Mouse (Mus musculus): ENCODE measurements around the gene Tmem132b. TPM values are rescaled to one million over a fixed set of nuclear protein-coding genes. Genes with fewer than 3 reads are reported as not detected.

The Tmem132b gene
- polyA plus RNA-seq, 1 experiment: 0.06 TPM

- no peaks in the 10 kb centered on the region for H3K4me1 ChIP-seq (ENCODE audit: control insufficient read depth, insufficient read depth, insufficient read length, low read length)
- H3K27me3 ChIP-seq (ENCODE audit: control insufficient read depth, insufficient read depth, low read length): no peaks in the 10 kb centered on the region
- no peak for TF ChIP-seq POLR2A (IDR thresholded peaks at IDR 0.05; ENCODE audit: low read depth, low read length)
- TF ChIP-seq CTCF (IDR thresholded peaks at IDR 0.05; ENCODE audit: extremely low read depth, insufficient read length, insufficient replicate concordance, low read depth, low read length): no peak
- peaks cover 60% of the 10 kb centered on the region for H3K36me3 ChIP-seq (ENCODE audit: control insufficient read depth, insufficient read depth, low read length)
- 87% methylated on average over 6 of the region's 6 CpGs for WGBS
- no peak overlapping the region for H3K4me3 ChIP-seq (ENCODE audit: low read depth, low read length)
- no peak overlapping the region for H3K27ac ChIP-seq (ENCODE audit: insufficient read depth, low read depth, low read length)
Measured at GRCm38 (mm10) chr5:125501505-125501904, 30.1 kb upstream of the Tmem132b start.

GRCm38 (mm10) chr5:125502186-125502585 is 29.4 kb upstream of the Tmem132b start:
- 59% methylated on average over 3 of the region's 3 CpGs for WGBS
- TF ChIP-seq POLR2A (IDR thresholded peaks at IDR 0.05; ENCODE audit: low read depth, low read length): no peak
- no peak for TF ChIP-seq CTCF (IDR thresholded peaks at IDR 0.05; ENCODE audit: extremely low read depth, insufficient read length, insufficient replicate concordance, low read depth, low read length)
- Histone ChIP-seq H3K27me3 (ENCODE audit: control insufficient read depth, insufficient read depth, low read length) (no peaks in the 10 kb centered on the region), H3K4me3 (ENCODE audit: low read depth, low read length) (no peak overlapping the region), H3K27ac (ENCODE audit: insufficient read depth, low read depth, low read length) (no peak overlapping the region), H3K36me3 (ENCODE audit: control insufficient read depth, insufficient read depth, low read length) (peaks cover 63% of the 10 kb centered on the region), H3K4me1 (ENCODE audit: control insufficient read depth, insufficient read depth, insufficient read length, low read length) (no peaks in the 10 kb centered on the region)

GRCm38 (mm10) chr5:125503628-125504027 is 27.9 kb upstream of the Tmem132b start:
- no peak for TF ChIP-seq POLR2A (IDR thresholded peaks at IDR 0.05; ENCODE audit: low read depth, low read length)
- no peak for TF ChIP-seq CTCF (IDR thresholded peaks at IDR 0.05; ENCODE audit: extremely low read depth, insufficient read length, insufficient replicate concordance, low read depth, low read length)
- H3K36me3 ChIP-seq (ENCODE audit: control insufficient read depth, insufficient read depth, low read length): peaks cover 66% of the 10 kb centered on the region
- H3K27ac ChIP-seq (ENCODE audit: insufficient read depth, low read depth, low read length): no peak overlapping the region
- WGBS: 88% methylated on average over 6 of the region's 6 CpGs
- no peak overlapping the region for H3K4me3 ChIP-seq (ENCODE audit: low read depth, low read length)
- H3K4me1 ChIP-seq (ENCODE audit: control insufficient read depth, insufficient read depth, insufficient read length, low read length): no peaks in the 10 kb centered on the region
- H3K27me3 ChIP-seq (ENCODE audit: control insufficient read depth, insufficient read depth, low read length): no peaks in the 10 kb centered on the region

GRCm38 (mm10) chr5:125504692-125505091 is 26.9 kb upstream of the Tmem132b start:
- 85% methylated on average over 11 of the region's 11 CpGs for WGBS
- TF ChIP-seq CTCF (IDR thresholded peaks at IDR 0.05; ENCODE audit: extremely low read depth, insufficient read length, insufficient replicate concordance, low read depth, low read length) (no peak), POLR2A (IDR thresholded peaks at IDR 0.05; ENCODE audit: low read depth, low read length) (no peak)
- H3K27me3 ChIP-seq (ENCODE audit: control insufficient read depth, insufficient read depth, low read length): no peaks in the 10 kb centered on the region
- no peaks in the 10 kb centered on the region for H3K4me1 ChIP-seq (ENCODE audit: control insufficient read depth, insufficient read depth, insufficient read length, low read length)
- H3K4me3 ChIP-seq (ENCODE audit: low read depth, low read length): no peak overlapping the region
- H3K36me3 ChIP-seq (ENCODE audit: control insufficient read depth, insufficient read depth, low read length): peaks cover 67% of the 10 kb centered on the region
- no peak overlapping the region for H3K27ac ChIP-seq (ENCODE audit: insufficient read depth, low read depth, low read length)

GRCm38 (mm10) chr5:125505968-125506367 is 25.6 kb upstream of the Tmem132b start:
- WGBS: 89% methylated on average over 15 of the region's 15 CpGs
- H3K4me3 ChIP-seq (ENCODE audit: low read depth, low read length): no peak overlapping the region
- H3K36me3 ChIP-seq (ENCODE audit: control insufficient read depth, insufficient read depth, low read length): peaks cover 64% of the 10 kb centered on the region
- H3K4me1 ChIP-seq (ENCODE audit: control insufficient read depth, insufficient read depth, insufficient read length, low read length): no peaks in the 10 kb centered on the region
- H3K27ac ChIP-seq (ENCODE audit: insufficient read depth, low read depth, low read length): no peak overlapping the region
- TF ChIP-seq POLR2A (IDR thresholded peaks at IDR 0.05; ENCODE audit: low read depth, low read length) (no peak), CTCF (IDR thresholded peaks at IDR 0.05; ENCODE audit: extremely low read depth, insufficient read length, insufficient replicate concordance, low read depth, low read length) (no peak)
- no peaks in the 10 kb centered on the region for H3K27me3 ChIP-seq (ENCODE audit: control insufficient read depth, insufficient read depth, low read length)

- WGBS: 92% methylated on average over 9 of the region's 9 CpGs
- H3K27ac ChIP-seq (ENCODE audit: insufficient read depth, low read depth, low read length): no peak overlapping the region
- no peak overlapping the region for H3K4me3 ChIP-seq (ENCODE audit: low read depth, low read length)
- H3K36me3 ChIP-seq (ENCODE audit: control insufficient read depth, insufficient read depth, low read length): peaks cover 73% of the 10 kb centered on the region
- H3K4me1 ChIP-seq (ENCODE audit: control insufficient read depth, insufficient read depth, insufficient read length, low read length): no peaks in the 10 kb centered on the region
- no peaks in the 10 kb centered on the region for H3K27me3 ChIP-seq (ENCODE audit: control insufficient read depth, insufficient read depth, low read length)
- TF ChIP-seq CTCF (IDR thresholded peaks at IDR 0.05; ENCODE audit: extremely low read depth, insufficient read length, insufficient replicate concordance, low read depth, low read length) (no peak), POLR2A (IDR thresholded peaks at IDR 0.05; ENCODE audit: low read depth, low read length) (no peak)
Measured at GRCm38 (mm10) chr5:125507582-125507981, 24.0 kb upstream of the Tmem132b start.

- Histone ChIP-seq H3K27me3 (ENCODE audit: control insufficient read depth, insufficient read depth, low read length) (no peaks in the 10 kb centered on the region), H3K27ac (ENCODE audit: insufficient read depth, low read depth, low read length) (no peak overlapping the region), H3K4me1 (ENCODE audit: control insufficient read depth, insufficient read depth, insufficient read length, low read length) (no peaks in the 10 kb centered on the region), H3K4me3 (ENCODE audit: low read depth, low read length) (no peak overlapping the region), H3K36me3 (ENCODE audit: control insufficient read depth, insufficient read depth, low read length) (peaks cover 73% of the 10 kb centered on the region)
- 95% methylated on average over 10 of the region's 10 CpGs for WGBS
- no peak for TF ChIP-seq POLR2A (IDR thresholded peaks at IDR 0.05; ENCODE audit: low read depth, low read length)
- no peak for TF ChIP-seq CTCF (IDR thresholded peaks at IDR 0.05; ENCODE audit: extremely low read depth, insufficient read length, insufficient replicate concordance, low read depth, low read length)
Measured at GRCm38 (mm10) chr5:125508006-125508405, 23.6 kb upstream of the Tmem132b start.
